Mouse (Mus musculus): ENCODE measurements at regions not wholly inside any gene's neighbourhood (a gene's known extent, or its start where the extent isn't known, plus 50 kb on each side); places are given as distances from the start of the nearest gene placed in this dataset.

DNA sequence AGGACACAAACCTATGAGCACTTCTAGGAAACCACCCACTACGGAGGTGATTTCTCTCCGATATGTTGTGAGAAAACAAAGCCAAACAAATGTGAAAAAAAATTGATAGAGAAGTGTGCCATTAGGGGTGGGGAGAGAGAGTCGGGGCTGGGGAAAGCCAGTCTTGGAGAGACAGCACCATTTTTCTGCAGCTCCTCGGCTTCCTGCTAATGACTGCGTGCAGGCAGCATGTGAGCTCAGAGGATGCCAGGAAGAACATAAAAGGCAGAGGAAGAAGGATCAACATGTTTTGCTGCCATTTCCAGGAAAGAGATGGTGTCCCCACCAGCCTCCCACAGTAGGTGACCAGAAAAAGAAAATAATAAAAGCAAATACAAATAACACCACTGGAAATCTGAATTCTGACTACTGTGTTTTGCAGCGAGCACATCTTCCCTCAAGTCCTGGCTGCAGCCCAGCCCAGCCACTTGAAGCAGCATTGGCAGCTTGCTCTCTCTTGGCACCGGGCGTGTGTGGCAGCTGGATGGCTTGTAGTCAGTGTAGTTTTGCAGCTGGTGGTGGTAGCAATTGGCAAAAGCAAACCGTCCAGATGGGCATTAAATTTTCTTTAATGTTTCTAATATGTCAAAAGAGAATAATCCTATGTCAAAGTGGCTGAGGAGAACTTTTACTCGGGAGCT is 152.9 kb upstream of the 1700066M21Rik start:
- Histone ChIP-seq H3K9me3 (no peaks in the 10 kb centered on the region), H3K27me3 (replicated peaks; ENCODE audit: low read depth, poor library complexity, severe bottlenecking) (no peaks in the 10 kb centered on the region), H3K4me3 (no peak overlapping the region), H3K4me1 (0 out of 2 replicates have a peak, but pooled peaks cover 9% of the 10 kb centered on the region), H3K36me3 (replicated peaks) (no peaks in the 10 kb centered on the region), H3K27ac (replicated peaks) (no peak overlapping the region)
- no peak for DNase-seq (ENCODE audit: low spot score)
- 87% methylated on average over 10 of the region's 10 CpGs for WGBS

DNA sequence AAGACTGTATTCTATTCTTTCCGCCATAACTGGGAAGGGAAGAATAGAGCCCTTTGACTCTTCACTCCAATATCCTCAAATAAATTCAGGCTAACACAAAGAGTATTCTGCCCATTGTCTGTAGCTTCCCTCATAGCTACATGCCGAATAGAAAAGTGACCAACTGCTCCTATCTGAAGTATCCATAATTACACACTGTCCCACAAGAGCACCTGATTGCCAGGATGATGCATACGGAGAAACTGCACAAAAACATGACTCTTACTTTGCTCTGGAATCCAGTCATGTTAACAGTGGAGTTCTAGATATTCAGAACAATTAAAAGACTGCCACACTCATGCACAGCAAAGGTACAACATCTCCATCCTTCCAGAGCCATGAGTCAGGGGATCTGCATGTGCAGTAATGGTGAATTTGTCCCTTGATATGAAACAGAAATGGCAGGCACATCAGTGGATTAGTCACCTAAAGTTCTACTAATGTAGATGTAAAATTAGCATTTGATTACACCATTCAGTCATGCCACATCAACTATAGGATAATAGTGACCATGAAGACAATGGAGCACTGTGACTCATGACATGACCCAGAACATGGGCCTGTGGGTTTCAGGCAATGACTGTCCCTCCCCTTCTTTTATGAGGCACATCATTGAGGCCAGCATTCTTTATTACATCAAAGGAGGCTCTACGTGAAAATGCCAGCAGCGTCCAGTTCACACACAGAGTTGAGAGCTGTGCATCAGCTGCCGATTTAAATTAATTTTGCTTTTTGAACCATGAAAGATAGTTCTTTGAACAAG is 133.6 kb upstream of the 1700066M21Rik start:
- no peak overlapping the region for H3K27ac ChIP-seq (replicated peaks)
- H3K36me3 ChIP-seq (replicated peaks): no peaks in the 10 kb centered on the region
- H3K27me3 ChIP-seq (replicated peaks; ENCODE audit: low read depth, poor library complexity, severe bottlenecking): no peaks in the 10 kb centered on the region
- H3K9me3 ChIP-seq: no peaks in the 10 kb centered on the region
- 72% methylated on average over 6 of the region's 6 CpGs for WGBS
- H3K4me1 ChIP-seq: no peaks in the 10 kb centered on the region
- DNase-seq (ENCODE audit: low spot score): no peak
- no peak overlapping the region for H3K4me3 ChIP-seq

DNA sequence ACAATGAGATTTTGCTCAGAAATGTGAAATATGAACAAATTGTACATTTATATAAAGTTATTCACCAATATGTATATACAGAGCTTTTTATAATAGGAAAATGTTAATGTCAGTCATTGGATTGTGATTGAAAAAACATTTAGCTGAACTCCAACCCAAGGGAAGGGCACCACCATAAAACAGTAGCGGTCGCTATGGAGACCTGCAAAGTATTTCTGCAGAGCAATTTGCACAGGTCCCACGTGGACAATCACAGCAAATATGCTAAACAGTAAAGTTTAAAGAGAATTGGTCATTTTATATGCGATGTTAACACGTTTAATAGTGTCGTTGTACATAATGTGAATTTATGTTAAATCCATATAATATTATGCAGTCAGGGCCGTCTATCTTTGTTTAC is 117.8 kb upstream of the 1700066M21Rik start:
- H3K4me1 ChIP-seq: no peaks in the 10 kb centered on the region
- H3K9me3 ChIP-seq: no peaks in the 10 kb centered on the region
- no peak overlapping the region for H3K4me3 ChIP-seq
- WGBS: 81% methylated on average over 7 of the region's 7 CpGs
- H3K36me3 ChIP-seq (replicated peaks): no peaks in the 10 kb centered on the region
- DNase-seq (ENCODE audit: low spot score): no peak
- H3K27me3 ChIP-seq (replicated peaks; ENCODE audit: low read depth, poor library complexity, severe bottlenecking): no peaks in the 10 kb centered on the region
- H3K27ac ChIP-seq (replicated peaks): no peak overlapping the region

DNA sequence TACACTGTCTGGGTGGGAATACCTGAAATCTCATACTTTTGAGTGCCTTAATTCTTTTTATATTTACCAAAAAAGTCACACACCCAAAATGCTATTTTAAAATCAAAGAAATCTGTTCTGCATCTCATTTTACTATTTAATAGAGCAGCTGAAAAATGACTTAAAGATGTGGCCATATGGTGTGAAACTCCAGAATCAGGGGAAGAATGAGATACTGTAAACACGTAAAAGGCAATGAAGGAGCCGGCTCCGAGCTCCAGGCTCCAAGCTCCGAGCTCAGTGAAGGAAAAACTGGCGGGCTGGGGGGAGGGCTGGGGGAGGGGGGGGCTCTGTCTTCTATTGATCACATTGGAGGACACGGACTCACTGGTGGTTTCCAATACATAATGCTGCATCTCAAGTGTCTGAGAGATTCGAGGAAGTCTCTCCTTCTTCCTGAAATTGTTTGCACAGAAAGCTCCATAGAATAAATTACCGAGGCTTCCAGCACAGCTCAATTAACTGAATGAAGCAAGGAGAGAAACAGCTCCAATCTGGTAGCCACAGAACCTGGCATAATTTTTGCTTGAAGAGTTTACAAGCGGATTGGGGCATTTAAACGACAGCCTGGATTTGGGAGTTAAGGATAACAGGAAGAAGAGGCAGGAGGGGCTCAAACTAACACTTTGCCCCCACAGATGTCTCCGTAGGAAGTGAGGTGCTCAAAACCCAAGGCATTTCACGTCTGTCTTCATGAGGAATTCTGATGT is 112.2 kb upstream of the 1700066M21Rik start:
- H3K27me3 ChIP-seq (replicated peaks; ENCODE audit: low read depth, poor library complexity, severe bottlenecking): no peaks in the 10 kb centered on the region
- H3K27ac ChIP-seq (replicated peaks): no peak overlapping the region
- H3K4me1 ChIP-seq: peaks cover 21% of the 10 kb centered on the region
- H3K9me3 ChIP-seq: no peaks in the 10 kb centered on the region
- no peak for DNase-seq (ENCODE audit: low spot score)
- no peaks in the 10 kb centered on the region for H3K36me3 ChIP-seq (replicated peaks)
- 46% methylated on average over 12 of the region's 12 CpGs for WGBS
- H3K4me3 ChIP-seq: no peak overlapping the region

DNA sequence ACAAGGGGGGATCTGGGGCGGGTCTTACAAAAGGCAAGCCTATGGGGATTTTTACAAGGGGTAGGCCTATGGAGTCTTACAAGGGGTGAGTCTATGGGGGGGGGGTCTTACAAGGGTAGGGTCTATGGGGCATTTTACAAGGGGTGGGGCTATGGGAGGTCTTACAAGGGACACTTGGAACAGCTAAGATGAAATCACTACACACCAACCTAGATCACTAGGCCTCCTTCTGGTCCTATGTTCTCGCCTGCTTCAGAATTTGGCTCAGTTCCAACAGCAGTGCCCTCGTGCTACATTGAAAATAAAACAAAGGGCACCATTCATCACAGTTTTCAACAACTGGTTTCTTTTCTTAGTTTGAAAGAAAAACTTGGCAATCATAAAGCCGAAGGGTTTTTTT is 110.7 kb upstream of the 1700066M21Rik start:
- Histone ChIP-seq H3K27ac (replicated peaks) (no peak overlapping the region), H3K4me1 (peaks cover 21% of the 10 kb centered on the region), H3K27me3 (replicated peaks; ENCODE audit: low read depth, poor library complexity, severe bottlenecking) (no peaks in the 10 kb centered on the region), H3K9me3 (no peaks in the 10 kb centered on the region), H3K4me3 (no peak overlapping the region), H3K36me3 (replicated peaks) (no peaks in the 10 kb centered on the region)
- no peak for DNase-seq (ENCODE audit: low spot score)
- WGBS: 61% methylated on average over 4 of the region's 4 CpGs

DNA sequence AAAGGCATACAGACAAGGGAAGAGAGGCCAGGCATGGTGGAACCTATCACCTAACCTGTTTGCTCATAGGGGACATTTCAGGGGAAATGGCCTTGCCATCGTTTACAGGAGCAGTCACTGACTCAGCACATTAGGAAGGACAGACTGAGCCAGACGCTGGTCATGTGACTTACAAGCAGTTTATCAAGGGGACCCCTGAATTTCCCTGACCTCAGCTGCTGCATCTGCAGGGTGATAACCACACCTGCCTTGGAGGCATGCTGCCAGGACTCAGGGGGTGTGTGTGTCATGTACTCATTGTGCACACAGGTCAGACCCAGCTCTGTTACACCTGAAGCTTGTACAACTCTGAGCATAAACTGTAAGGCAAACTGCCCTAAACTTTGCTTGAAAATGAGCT is 109.6 kb upstream of the 1700066M21Rik start:
- Histone ChIP-seq H3K27ac (replicated peaks) (no peak overlapping the region), H3K4me3 (no peak overlapping the region), H3K9me3 (no peaks in the 10 kb centered on the region), H3K36me3 (replicated peaks) (no peaks in the 10 kb centered on the region), H3K27me3 (replicated peaks; ENCODE audit: low read depth, poor library complexity, severe bottlenecking) (no peaks in the 10 kb centered on the region), H3K4me1 (peaks cover 21% of the 10 kb centered on the region)
- no peak for DNase-seq (ENCODE audit: low spot score)
- 76% methylated on average over 2 of the region's 2 CpGs for WGBS

DNA sequence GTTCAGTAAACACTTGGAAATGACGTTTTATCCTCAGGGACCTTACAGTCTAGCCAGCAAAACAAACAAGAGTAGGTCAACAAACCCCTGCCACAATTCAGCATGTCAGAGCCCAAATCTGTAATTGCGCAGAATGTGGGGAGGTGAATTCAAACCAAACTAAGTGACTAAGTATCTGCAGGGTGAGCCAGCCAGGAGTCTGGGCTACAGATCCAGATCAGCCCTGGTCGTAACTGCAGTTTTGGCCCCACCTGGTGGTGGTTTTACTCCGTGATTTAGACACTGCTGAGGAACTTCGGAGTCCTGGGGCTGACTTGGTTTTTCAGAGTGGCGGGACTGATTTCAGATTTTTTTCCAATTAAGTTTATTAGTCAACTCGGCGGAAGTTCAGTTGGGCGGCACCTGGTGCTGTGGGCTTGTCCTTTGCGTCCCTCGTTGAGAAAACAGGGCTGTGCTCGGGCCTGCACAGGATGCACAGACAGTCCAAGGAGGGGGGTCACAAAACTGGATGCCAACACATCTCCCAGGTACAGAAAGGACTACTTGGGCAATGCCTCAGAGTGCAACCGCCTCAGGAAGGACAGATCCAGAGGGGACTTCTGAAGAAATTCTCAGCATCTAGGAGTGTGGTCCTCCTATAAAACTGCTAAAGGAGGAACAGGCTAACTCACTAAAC is 107.6 kb upstream of the 1700066M21Rik start:
- 48% methylated on average over 13 of the region's 13 CpGs for WGBS
- Histone ChIP-seq H3K36me3 (replicated peaks) (no peaks in the 10 kb centered on the region), H3K4me3 (no peak overlapping the region), H3K27me3 (replicated peaks; ENCODE audit: low read depth, poor library complexity, severe bottlenecking) (no peaks in the 10 kb centered on the region), H3K27ac (replicated peaks) (no peak overlapping the region), H3K4me1 (peaks cover 21% of the 10 kb centered on the region), H3K9me3 (no peaks in the 10 kb centered on the region)
- DNase-seq (ENCODE audit: low spot score): peak; percentile 75

DNA sequence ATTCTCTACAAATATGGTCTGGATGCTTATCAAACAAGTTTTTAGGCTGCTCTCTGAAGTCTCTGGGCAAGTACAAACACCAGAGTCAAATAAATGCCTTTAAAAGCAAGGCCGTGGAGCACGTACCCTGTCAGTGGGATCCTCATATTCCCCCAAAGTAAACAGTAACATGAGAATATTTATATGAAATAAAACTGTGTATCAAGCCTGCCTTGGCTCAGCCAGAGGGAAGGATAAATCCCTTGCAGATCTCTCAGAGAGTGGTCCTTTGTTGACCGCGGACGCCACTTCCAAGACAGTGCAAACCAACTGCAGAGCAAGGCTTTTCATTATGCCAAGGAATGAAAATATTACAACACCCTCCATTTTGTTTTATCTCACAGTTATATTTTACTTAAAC is 104.8 kb upstream of the 1700066M21Rik start:
- DNase-seq (ENCODE audit: low spot score): no peak
- Histone ChIP-seq H3K27me3 (replicated peaks; ENCODE audit: low read depth, poor library complexity, severe bottlenecking) (no peaks in the 10 kb centered on the region), H3K4me1 (peaks cover 4% of the 10 kb centered on the region), H3K9me3 (no peaks in the 10 kb centered on the region), H3K4me3 (no peak overlapping the region), H3K27ac (replicated peaks) (no peak overlapping the region), H3K36me3 (replicated peaks) (no peaks in the 10 kb centered on the region)
- 83% methylated on average over 5 of the region's 5 CpGs for WGBS

DNA sequence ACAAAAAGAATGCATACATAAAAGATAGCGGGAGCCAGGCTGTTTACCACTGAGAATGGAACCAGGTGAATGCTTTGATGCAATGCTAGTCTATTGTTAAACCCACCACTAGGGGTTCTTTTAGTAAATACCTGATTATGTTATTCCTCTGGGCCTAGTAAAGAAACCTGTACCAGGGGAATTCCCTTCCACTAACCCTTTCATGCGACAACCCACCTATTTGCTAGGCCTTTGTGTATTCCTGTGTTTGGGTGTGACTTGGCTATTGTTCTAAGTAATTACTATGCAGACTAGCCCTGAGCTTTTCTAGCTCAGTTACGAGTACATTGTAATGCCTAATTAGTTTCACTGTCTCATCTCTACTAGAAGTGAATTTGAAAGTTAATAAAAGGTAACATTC is 95.9 kb upstream of the 1700066M21Rik start:
- WGBS: 87% methylated on average over 3 of the region's 3 CpGs
- Histone ChIP-seq H3K4me3 (no peak overlapping the region), H3K9me3 (no peaks in the 10 kb centered on the region), H3K27me3 (replicated peaks; ENCODE audit: low read depth, poor library complexity, severe bottlenecking) (no peaks in the 10 kb centered on the region), H3K4me1 (no peaks in the 10 kb centered on the region), H3K36me3 (replicated peaks) (no peaks in the 10 kb centered on the region), H3K27ac (replicated peaks) (no peak overlapping the region)
- DNase-seq (ENCODE audit: low spot score): no peak

DNA sequence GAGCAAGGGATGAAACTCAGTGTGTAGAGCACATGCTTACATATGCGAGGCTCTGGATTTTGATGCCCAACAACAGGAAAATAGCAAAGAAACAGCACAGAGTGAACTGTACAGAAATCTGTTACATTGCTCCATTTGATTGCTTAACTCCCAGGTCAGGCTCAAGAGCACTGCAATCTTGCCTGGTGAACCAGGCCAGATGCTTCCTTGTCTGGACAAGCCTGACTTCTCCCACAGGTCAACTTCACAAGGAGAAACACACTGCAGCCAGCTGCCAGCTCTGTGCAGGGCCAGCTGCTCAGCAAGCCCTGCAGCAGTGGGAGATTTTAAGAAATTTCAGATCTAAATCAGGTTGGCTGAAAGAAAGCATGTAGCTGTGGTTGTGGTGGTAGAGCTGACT is 81.2 kb upstream of the 1700066M21Rik start:
- 97% methylated on average over 1 of the region's 1 CpGs for WGBS
- no peak overlapping the region for H3K4me3 ChIP-seq
- H3K27me3 ChIP-seq (replicated peaks; ENCODE audit: low read depth, poor library complexity, severe bottlenecking): no peaks in the 10 kb centered on the region
- no peaks in the 10 kb centered on the region for H3K9me3 ChIP-seq
- DNase-seq (ENCODE audit: low spot score): no peak
- no peak overlapping the region for H3K27ac ChIP-seq (replicated peaks)
- H3K4me1 ChIP-seq: no peaks in the 10 kb centered on the region
- H3K36me3 ChIP-seq (replicated peaks): no peaks in the 10 kb centered on the region

DNA sequence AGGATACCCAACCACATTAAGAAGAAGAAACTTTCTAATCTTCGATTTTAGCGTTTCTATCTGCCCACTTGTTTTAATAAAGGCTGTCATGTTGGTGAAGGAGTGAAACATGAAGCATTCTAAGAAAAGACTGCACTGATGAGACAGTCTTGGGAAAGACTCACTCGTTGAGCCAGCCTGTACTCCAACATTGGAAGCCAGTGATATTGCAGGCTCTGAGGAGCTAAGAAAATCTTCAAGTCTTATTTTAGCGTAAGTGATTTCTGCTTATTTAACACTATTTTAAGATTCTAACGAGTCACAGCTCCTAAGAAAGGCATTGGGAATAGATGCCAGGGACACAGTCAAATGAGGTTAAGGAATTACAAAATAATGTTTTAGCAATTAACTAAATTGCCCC is 78.9 kb upstream of the 1700066M21Rik start:
- H3K9me3 ChIP-seq: no peaks in the 10 kb centered on the region
- H3K36me3 ChIP-seq (replicated peaks): no peaks in the 10 kb centered on the region
- H3K4me3 ChIP-seq: no peak overlapping the region
- DNase-seq (ENCODE audit: low spot score): no peak
- no peak overlapping the region for H3K27ac ChIP-seq (replicated peaks)
- 81% methylated on average over 5 of the region's 5 CpGs for WGBS
- H3K27me3 ChIP-seq (replicated peaks; ENCODE audit: low read depth, poor library complexity, severe bottlenecking): no peaks in the 10 kb centered on the region
- no peaks in the 10 kb centered on the region for H3K4me1 ChIP-seq

DNA sequence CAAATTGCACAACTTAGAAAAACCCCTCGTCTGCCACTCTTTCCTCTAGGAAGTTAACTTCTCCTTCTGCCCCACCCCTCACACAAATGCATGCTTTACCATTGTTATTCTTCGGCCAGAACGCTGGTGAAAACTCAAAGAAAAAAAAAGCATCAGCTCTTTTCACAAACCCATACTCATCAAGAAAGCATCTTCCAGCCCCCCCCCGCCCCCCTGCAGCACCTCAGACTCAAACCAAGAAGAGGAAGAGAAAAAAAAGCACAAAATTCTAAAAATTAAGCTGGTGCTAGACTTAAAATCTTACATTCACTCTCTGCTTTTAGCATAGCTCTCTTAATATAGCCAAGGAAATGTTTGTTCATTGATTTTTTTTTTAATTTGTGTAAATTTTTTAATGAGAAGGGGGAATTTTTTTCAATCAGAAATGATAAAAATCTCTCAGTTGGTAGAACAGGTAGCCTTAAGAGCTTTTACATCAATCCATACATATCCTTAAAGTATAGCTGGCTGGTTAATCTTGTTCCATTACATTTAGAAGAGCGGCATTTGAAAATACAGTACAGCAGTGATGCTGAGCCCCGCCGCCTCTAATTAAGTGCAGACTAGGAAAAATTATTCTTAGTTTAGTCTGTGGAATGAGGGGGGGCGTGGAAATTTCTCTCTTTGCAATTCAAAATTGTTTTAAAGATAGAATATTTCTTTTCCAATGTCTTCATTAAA is 76.0 kb upstream of the 1700066M21Rik start:
- no peaks in the 10 kb centered on the region for H3K36me3 ChIP-seq (replicated peaks)
- DNase-seq (ENCODE audit: low spot score): no peak

More for the DNA sequence above, 76.0 kb upstream of the 1700066M21Rik start:
- no peaks in the 10 kb centered on the region for H3K27me3 ChIP-seq (replicated peaks; ENCODE audit: low read depth, poor library complexity, severe bottlenecking)
- no peak overlapping the region for H3K27ac ChIP-seq (replicated peaks)
- no peaks in the 10 kb centered on the region for H3K9me3 ChIP-seq
- WGBS: 72% methylated on average over 8 of the region's 8 CpGs
- H3K4me1 ChIP-seq: no peaks in the 10 kb centered on the region
- H3K4me3 ChIP-seq: no peak overlapping the region

All from embryonic facial prominence, embryonic 10.5 days (tissue).